Mouse (Mus musculus) brain, embryonic 18.5 days (tissue): ENCODE data around the gene Gc.

ENCODE experiments used
- DNase-seq: peaks from one replicate; pipeline ENCODE4 v3.0.0-alpha.2; 2012; ENCODE audit warnings: low read depth, low spot score

Gene Gc

DNA sequence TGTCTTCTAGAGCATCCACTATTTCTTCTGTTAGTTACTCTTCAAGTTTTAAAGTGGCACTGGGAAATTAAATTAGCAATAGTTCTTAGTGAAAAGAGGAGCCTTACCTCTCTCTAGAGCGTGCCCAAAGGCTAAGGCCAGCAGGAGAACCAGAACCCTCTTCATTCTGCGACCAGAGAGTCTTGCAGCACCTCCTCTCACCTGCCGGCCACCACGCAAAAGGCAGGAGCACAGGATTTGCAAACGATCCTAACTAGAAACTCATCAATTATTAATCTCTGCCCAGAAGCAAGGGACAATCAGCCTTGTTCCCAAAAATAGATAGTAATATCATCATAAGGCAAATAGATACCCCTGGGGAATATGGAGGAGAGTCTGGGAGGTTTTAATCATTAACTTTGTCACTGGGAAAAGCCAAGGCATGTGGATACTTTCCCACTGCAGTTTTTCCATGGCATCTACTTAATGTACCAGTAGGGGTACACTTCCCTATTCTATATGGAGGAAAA, at the start of gene Gc:
Gc (minus strand) TSS at position 345 of the 509 bp plus-strand sequence.
- no peak for DNase-seq

GRCm38 (mm10) chr5:89500182-89500581, 42.5 kb upstream of the Gc start:
- no peak for DNase-seq

- DNase-seq: no peak
Measured at GRCm38 (mm10) chr5:89492560-89492959, 34.9 kb upstream of the Gc start.

- no peak for DNase-seq
Measured at GRCm38 (mm10) chr5:89470483-89470882, 12.8 kb upstream of the Gc start.

DNA sequence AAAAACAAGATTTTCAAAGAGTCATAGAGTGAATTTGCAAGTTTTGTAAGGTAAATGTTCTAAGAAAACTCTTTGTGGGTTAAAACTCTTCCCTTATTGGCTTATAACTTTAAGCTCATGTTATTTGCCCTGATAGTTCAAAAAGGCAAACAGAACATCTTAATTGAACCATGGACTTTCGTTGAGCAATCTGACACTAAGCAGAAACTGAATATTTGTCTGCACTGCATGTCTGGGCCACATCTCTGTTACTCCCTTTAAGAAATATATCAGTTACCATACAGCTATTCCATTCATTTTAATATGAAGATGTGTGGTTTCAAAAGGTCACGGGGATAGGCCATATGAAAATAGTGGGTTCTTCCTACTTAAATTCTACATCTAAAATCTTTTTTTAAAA, 10.2 kb upstream of the Gc start:
- DNase-seq: no peak

GRCm38 (mm10) chr5:89467045-89467444, 9.3 kb upstream of the Gc start:
- no peak for DNase-seq

GRCm38 (mm10) chr5:89466275-89466674, 8.6 kb upstream of the Gc start:
- no peak for DNase-seq

GRCm38 (mm10) chr5:89461817-89462216, 4.1 kb upstream of the Gc start:
- no peak for DNase-seq

- DNase-seq: no peak
Measured at GRCm38 (mm10) chr5:89459591-89459990, 1.9 kb upstream of the Gc start.

DNA sequence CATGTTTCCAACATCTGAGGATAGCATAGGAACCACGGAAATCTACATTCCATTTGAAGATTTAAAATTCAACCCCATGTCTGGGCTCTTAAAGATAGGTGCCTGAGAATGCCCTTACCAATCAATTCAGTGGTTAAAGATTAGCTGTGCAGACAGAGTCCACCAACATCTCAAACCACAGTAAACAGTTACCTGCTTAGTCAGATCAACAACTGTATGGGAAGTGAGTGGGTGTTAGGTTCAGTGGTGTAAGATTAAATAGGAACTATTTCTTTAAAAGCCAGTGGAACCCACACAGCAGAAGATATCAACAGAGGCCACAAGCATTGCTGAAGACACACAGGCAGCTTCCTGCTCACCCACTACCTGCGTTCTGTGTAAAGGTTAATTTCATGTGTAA, 1.3 kb upstream of the Gc start:
- no peak for DNase-seq

DNA sequence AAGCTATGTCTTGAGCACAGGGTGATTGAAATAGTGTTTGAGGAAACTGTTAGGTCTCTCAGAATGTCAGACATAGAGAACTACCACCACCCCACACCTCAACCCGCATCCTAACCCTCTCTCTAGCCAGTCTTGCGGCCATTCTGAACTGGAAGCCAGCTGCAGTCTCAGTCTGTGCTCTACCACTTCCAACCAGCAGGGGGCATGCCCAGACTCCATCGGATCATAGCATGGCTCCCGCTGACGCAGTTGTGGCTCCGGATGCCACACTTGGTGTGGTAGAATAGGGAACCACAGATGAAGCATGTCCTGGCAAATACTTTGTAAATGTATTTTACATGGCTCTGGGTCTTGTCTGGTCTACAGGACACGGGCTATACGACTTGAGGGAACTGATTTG, 2.2 kb downstream of the Gc start:
- no peak for DNase-seq

- no peak for DNase-seq
Measured at GRCm38 (mm10) chr5:89450798-89451197, 6.9 kb downstream of the Gc start.

DNA sequence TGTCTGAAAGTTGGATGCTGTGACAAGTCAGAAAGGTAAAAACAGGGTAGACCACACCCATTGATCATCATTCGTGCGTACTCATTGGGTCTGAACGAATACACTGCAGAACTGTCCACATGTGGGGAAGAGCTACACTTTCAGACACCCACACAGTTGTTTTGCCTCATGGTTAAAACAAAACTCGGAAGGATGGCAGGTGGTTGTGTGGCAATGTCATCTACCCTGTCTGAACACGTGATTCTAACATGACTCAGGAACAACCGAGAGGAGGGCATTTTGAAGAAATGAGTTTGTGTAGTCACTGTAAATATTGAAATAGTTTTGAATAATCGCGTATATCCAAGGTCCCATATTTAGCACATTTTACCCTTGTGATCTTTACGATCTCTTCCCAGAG, 8.4 kb downstream of the Gc start:
- DNase-seq: no peak

DNA sequence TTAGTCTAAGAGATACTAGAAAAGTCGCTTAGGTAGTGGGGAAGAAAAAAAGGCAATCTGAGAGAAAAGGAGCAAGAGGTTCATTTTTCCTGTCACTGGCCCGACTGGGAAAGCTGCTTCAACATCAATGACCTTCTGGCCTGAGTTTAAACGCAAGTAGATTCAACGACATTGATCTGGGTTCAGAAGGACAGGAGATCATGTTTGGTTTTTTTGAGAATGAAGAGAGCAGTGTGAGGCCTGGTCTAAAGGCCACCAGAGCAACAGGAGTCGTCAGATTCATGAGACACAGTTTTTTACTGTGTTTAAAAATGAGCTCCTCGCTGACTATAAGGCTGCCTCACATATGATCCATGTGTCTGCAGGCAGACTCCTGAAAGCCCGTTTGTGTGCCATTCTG, 9.7 kb downstream of the Gc start:
- no peak for DNase-seq

DNA sequence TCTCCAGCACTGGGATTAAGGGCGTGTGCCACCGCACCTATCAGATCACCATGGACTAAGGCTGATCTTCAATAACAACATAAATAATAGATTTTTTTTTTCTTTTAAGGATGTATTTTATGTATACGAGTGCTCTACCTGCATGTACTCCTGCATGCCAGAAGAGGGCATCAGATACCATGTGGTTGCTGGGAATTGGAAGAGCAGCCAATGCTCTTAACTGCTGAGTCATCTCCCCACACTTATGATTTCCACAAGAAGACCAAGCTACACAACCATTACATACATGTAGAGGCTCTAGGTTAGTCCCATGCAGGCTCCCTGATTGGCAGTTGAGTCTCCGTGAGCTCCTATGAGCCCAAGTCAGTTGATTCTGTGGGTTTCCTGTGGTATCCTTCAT, 13.3 kb downstream of the Gc start:
- no peak for DNase-seq

- DNase-seq: peak; percentile 26
Measured at GRCm38 (mm10) chr5:89411536-89411935, 46.2 kb downstream of the Gc start.

- DNase-seq: no peak
Measured at GRCm38 (mm10) chr5:89407376-89408082, 50.2 kb downstream of the Gc start.

- no peak for DNase-seq
Measured at GRCm38 (mm10) chr5:89405132-89405531, 52.6 kb downstream of the Gc start.

DNA sequence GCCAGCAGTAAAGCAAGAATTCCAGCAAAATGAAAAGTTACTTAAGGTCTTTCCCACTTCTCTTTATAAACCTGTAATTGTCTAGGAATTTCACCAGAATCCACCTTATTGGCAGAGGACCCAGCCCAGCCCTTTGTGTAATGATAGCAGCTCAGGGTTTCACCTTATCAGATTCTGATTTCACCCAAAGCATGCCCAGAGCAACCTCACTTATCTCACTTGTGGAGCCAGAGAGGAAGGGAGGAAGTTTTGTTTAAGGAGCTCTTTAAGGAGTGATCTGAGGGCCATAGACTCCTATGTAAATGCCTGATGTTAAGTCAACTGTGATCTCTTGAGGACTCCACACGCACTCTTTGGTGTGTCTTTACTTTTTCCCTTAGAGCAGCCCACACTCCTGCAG, 67.3 kb downstream of the Gc start:
- DNase-seq: no peak

DNA sequence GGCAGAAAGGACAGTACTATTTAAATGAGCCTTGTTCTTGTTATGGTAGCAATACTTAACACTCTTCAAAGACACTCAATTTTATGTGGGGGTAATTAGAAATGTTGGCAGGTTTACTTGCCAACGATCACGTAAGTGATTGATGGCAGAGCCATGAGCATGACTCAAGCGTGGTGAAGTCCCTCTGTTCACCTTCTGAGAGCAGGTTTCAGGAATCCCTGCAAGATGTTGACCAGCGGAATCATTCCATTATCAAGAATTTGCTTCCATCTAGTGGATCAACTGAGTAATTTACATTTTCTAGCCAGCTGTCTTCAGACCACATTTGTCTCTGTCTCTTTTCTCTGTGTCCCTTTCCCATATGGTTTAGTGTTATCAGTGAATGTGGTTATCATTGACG, 73.5 kb downstream of the Gc start:
- DNase-seq: peak; percentile 26

DNA sequence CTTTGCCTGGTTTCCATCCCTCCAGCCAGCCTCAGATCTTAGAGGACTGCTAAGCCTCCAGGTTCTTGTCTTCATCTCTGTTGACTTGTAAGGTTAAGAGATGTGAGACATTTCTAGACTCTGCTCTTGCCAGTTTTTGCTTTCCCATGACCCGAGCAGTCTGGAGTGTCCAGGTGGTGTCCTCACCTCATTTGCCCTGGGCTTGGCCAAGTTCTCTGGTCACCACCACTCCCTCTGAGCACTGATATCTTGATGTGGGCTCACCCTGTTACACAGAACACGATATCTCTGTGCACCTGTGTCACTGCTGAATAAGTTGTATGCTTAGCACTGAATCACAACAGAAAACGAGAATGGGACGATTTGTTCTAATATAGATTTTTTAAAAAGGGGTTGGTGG, 76.4 kb downstream of the Gc start:
- DNase-seq: no peak

GRCm38 (mm10) chr5:89370140-89370539, 87.6 kb downstream of the Gc start:
- DNase-seq: no peak

DNA sequence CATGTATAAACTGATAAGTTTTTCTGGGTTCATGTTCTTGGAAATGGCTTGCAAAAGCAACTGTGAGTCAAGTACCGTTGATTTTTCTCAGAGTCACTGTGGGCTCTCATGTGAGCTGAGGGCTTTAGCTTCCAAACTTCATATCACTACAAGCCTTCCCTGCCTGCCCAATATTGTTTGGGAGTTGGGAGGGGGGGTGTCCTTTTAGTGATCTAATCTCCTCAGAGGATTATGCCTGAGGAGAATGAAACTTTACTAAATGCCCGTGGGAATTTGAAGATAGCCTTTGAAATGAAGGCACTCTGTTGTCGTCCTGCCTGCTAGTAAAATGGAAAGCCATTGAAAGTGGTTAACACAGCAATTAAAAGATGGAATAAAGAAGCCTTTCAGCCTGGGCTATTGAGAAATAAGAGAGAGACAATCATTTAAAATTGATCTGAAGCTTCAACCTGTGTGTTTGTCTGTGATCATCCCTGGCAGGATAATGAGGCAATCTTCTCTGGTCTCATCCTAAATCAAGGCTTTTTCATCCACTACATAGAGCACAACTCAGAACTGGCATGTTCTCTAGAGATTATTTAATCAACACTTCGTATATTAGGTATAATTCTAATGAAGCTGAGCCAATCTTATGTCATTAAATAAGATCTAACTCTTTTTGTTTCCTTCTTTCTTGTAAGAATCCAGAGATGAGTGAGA, 89.5 kb downstream of the Gc start:
- no peak for DNase-seq
